Mouse (Mus musculus): ENCODE measurements around the gene Cfap206. TPM values are rescaled to one million over a fixed set of nuclear protein-coding genes. Genes with fewer than 3 reads are reported as not detected.
"Not testable (repeated sequence)": the region's sequence is repeated elsewhere in the genome, so short reads cannot be mapped to it uniquely, and the experiment has no call there.

The Cfap206 gene
- 1.5 and 3.9 TPM in 2 replicates for polyA plus RNA-seq (2016; fragmentation: Nextera tagmentation; extraction: Ambion mirVana)

GRCm38 (mm10) chr4:34729851-34730341 is at the start of gene Cfap206:
Gene Cfap206, minus strand, starts transcription at chr4:34730206.
- H3K27ac ChIP-seq = no peak within 1 kb of the TSS
- H3K9me3 ChIP-seq = no peaks in the 10 kb centered on the region
- peak; percentile 86 for DNase-seq (ENCODE audit: low spot score)
- peaks cover 8% of the 10 kb centered on the region for H3K4me1 ChIP-seq (replicated peaks)
- H3K27me3 ChIP-seq (ENCODE audit: insufficient read depth, poor library complexity, severe bottlenecking) = peaks cover 21% of the 10 kb centered on the region; the same call in 1 of the 2 replicates
- H3K36me3 ChIP-seq = no peaks in the 10 kb centered on the region
- WGBS = under 1% methylated on average over 38 of the region's 38 CpGs
- H3K4me3 ChIP-seq = peak within 1 kb of the TSS; percentile 63

DNA sequence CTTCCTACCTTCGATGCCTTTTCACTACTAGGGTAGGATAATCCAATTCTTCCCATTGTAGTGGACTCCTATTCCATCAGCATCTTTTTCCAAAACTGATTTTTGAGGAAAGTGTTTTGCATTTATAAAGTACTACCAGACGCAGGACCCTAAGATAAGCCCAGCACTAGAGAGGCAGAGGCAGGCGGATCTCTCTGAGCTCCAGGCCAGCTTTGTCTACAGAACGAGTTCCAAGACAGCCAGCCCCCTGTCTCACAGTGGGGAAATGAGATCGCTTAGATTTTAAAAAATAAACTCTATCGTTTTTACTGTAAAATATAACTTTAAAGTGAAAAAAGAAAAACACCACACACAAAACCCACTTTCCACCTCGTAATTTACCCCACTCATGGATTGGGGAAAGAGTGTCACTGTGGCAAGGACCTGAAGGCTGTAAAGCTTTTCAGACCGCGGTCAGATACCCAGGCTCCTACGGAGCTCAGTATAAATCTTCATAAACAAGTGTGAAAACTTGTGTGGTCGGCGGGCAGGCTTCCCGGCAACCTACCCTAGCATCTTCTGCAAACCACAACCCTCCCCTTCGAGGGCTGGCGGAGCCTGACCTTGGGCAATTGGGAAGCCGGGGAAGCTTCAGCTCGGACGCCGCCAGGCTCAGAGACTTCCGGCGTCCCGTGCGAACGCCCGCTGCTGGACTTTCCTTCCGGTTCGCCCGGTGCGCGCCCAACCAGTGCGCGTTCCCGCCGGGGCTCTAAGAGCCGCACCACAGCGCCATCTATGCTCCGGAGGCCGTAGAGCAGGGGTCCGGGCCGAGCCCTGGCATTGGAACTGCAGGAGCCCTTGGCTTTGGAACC is 47.9 kb upstream of the Cfap206 start, which contains the start of gene Smim8:
Gene Smim8 (minus strand): TSS at position 747 of the 851 bp plus-strand sequence.
- Histone ChIP-seq H3K9me3 (no peaks in the 10 kb centered on the region), H3K27ac (peak within 1 kb of the TSS; percentile 90), H3K4me3 (peak within 1 kb of the TSS; percentile 67), H3K27me3 (ENCODE audit: insufficient read depth, poor library complexity, severe bottlenecking) (no peaks in the 10 kb centered on the region), H3K4me1 (replicated peaks) (peaks cover 8% of the 10 kb centered on the region; the same call in 1 of the 2 replicates), H3K36me3 (no peaks in the 10 kb centered on the region)
- WGBS = 6% methylated on average over 40 of the region's 40 CpGs
- peak; percentile 95 for DNase-seq (ENCODE audit: low spot score)

- no peaks in the 10 kb centered on the region for H3K27me3 ChIP-seq (ENCODE audit: insufficient read depth, poor library complexity, severe bottlenecking)
- H3K4me3 ChIP-seq = no peak overlapping the region
- WGBS = 11% methylated on average over 8 of the region's 8 CpGs
- H3K9me3 ChIP-seq = no peaks in the 10 kb centered on the region
- peaks cover 16% of the 10 kb centered on the region; the same call in 1 of the 2 replicates for H3K36me3 ChIP-seq
- no peak for DNase-seq (ENCODE audit: low spot score)
- peaks cover 5% of the 10 kb centered on the region; the same call in 1 of the 2 replicates for H3K4me1 ChIP-seq (replicated peaks)
- no peak overlapping the region; the same call in 1 of the 2 replicates for H3K27ac ChIP-seq
These were observed 41.8 kb upstream of the Cfap206 start for GRCm38 (mm10) chr4:34771652-34772371.

GRCm38 (mm10) chr4:34756163-34756562 is 26.2 kb upstream of the Cfap206 start, which contains the start of gene Gm136:
Gene Gm136, minus strand, starts transcription at chr4:34756263.
- H3K4me3 ChIP-seq = no peak within 1 kb of the TSS
- WGBS = 92% methylated on average over 1 of the region's 1 CpGs
- no peaks in the 10 kb centered on the region for H3K36me3 ChIP-seq
- H3K27ac ChIP-seq = no peak within 1 kb of the TSS
- H3K27me3 ChIP-seq (ENCODE audit: insufficient read depth, poor library complexity, severe bottlenecking) = no peaks in the 10 kb centered on the region
- no peaks in the 10 kb centered on the region for H3K4me1 ChIP-seq (replicated peaks)
- no peak for DNase-seq (ENCODE audit: low spot score)
- no peaks in the 10 kb centered on the region for H3K9me3 ChIP-seq

DNA sequence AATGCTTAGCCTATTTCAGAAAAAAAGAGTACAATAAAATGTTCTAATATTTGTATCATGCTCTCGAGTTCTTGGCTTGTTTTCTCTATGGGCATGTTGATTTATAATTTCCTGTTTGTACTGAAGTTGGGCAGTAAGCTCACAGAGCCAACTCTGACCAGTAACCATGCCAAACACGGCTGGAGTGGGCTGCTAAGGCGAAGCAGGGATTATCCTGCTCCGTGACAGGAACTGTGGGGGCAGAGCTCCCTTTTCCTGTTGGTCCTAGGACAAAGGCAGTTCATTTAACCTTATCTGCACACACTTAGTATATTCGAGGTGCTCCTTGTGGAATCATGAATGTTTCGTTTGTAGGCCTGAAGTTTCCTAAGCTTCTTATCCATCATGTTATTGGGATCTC is 19.2 kb upstream of the Cfap206 start:
- Histone ChIP-seq H3K27me3 (ENCODE audit: insufficient read depth, poor library complexity, severe bottlenecking) (no peaks in the 10 kb centered on the region), H3K4me1 (replicated peaks) (no peaks in the 10 kb centered on the region), H3K9me3 (no peaks in the 10 kb centered on the region), H3K36me3 (no peaks in the 10 kb centered on the region), H3K4me3 (no peak overlapping the region), H3K27ac (no peak overlapping the region)
- 74% methylated on average over 6 of the region's 6 CpGs for WGBS
- no peak for DNase-seq (ENCODE audit: low spot score)

- Histone ChIP-seq H3K4me1 (replicated peaks) (peaks cover 7% of the 10 kb centered on the region), H3K36me3 (no peaks in the 10 kb centered on the region), H3K4me3 (no peak overlapping the region), H3K27ac (no peak overlapping the region), H3K9me3 (no peaks in the 10 kb centered on the region), H3K27me3 (ENCODE audit: insufficient read depth, poor library complexity, severe bottlenecking) (peaks cover 6% of the 10 kb centered on the region; the same call in 1 of the 2 replicates)
- DNase-seq (ENCODE audit: low spot score) = no peak
- 72% methylated on average over 3 of the region's 3 CpGs for WGBS
These were observed 4.5 kb upstream of the Cfap206 start for GRCm38 (mm10) chr4:34734461-34734860.

GRCm38 (mm10) chr4:34733415-34733814 is 3.4 kb upstream of the Cfap206 start:
- not testable (repeated sequence) for H3K9me3 ChIP-seq; H3K4me1 ChIP-seq (replicated peaks); DNase-seq (ENCODE audit: low spot score); H3K36me3 ChIP-seq; H3K27ac ChIP-seq; H3K4me3 ChIP-seq
- 28% methylated on average over 2 of the region's 2 CpGs for WGBS
- peaks cover 16% of the 10 kb centered on the region; the same call in 1 of the 2 replicates for H3K27me3 ChIP-seq (ENCODE audit: insufficient read depth, poor library complexity, severe bottlenecking)

- DNase-seq (ENCODE audit: low spot score); H3K4me3 ChIP-seq; H3K36me3 ChIP-seq; H3K4me1 ChIP-seq (replicated peaks); H3K27ac ChIP-seq; H3K9me3 ChIP-seq: not testable (repeated sequence)
- H3K27me3 ChIP-seq (ENCODE audit: insufficient read depth, poor library complexity, severe bottlenecking) = peaks cover 20% of the 10 kb centered on the region; the same call in 1 of the 2 replicates
- WGBS = 91% methylated on average over 3 of the region's 3 CpGs
These were observed 4.3 kb downstream of the Cfap206 start for GRCm38 (mm10) chr4:34725710-34726109.

GRCm38 (mm10) chr4:34724306-34724705 is 5.7 kb downstream of the Cfap206 start:
- H3K9me3 ChIP-seq = peaks cover 12% of the 10 kb centered on the region
- no peaks in the 10 kb centered on the region for H3K36me3 ChIP-seq
- peaks cover 14% of the 10 kb centered on the region; the same call in 1 of the 2 replicates for H3K27me3 ChIP-seq (ENCODE audit: insufficient read depth, poor library complexity, severe bottlenecking)
- WGBS = 61% methylated on average over 4 of the region's 4 CpGs
- H3K4me3 ChIP-seq = no peak overlapping the region
- H3K27ac ChIP-seq = no peak overlapping the region
- H3K4me1 ChIP-seq (replicated peaks) = no peaks in the 10 kb centered on the region
- no peak for DNase-seq (ENCODE audit: low spot score)

DNA sequence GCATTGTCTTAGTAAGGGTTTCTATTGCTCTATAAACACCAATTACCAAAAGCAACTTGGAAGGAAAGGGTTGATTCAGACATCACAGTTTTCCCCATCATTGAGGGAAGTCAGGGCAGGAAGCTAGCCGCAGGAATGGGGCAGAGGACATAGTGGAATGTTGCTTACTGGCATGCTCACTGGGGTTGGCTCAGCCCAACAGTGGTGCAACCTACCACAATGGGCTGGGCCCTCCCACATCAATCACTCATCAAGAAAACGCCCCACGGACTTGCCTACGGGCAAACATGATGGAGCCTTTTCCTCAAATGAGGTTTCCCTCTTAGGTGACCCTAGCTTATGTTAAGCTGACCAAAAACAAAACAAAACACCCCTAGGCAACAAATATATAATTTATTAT is 6.8 kb downstream of the Cfap206 start:
- DNase-seq (ENCODE audit: low spot score) = no peak
- H3K4me1 ChIP-seq (replicated peaks) = no peaks in the 10 kb centered on the region
- peaks cover 14% of the 10 kb centered on the region for H3K9me3 ChIP-seq
- H3K27me3 ChIP-seq (ENCODE audit: insufficient read depth, poor library complexity, severe bottlenecking) = peaks cover 4% of the 10 kb centered on the region; the same call in 1 of the 2 replicates
- H3K27ac ChIP-seq = no peak overlapping the region
- no peak overlapping the region for H3K4me3 ChIP-seq
- no peaks in the 10 kb centered on the region for H3K36me3 ChIP-seq
- 74% methylated on average over 4 of the region's 4 CpGs for WGBS

GRCm38 (mm10) chr4:34720127-34720895 is 9.7 kb downstream of the Cfap206 start:
- Histone ChIP-seq H3K9me3 (peaks cover 14% of the 10 kb centered on the region), H3K36me3 (no peaks in the 10 kb centered on the region), H3K4me3 (no peak overlapping the region), H3K27me3 (ENCODE audit: insufficient read depth, poor library complexity, severe bottlenecking) (no peaks in the 10 kb centered on the region), H3K4me1 (replicated peaks) (no peaks in the 10 kb centered on the region), H3K27ac (no peak overlapping the region)
- 91% methylated on average over 7 of the region's 7 CpGs for WGBS
- DNase-seq (ENCODE audit: low spot score) = no peak

GRCm38 (mm10) chr4:34719421-34719820 is 10.6 kb downstream of the Cfap206 start:
- DNase-seq (ENCODE audit: low spot score) = no peak
- 97% methylated on average over 12 of the region's 12 CpGs for WGBS
- no peak overlapping the region for H3K4me3 ChIP-seq
- H3K36me3 ChIP-seq = no peaks in the 10 kb centered on the region
- H3K27me3 ChIP-seq (ENCODE audit: insufficient read depth, poor library complexity, severe bottlenecking) = no peaks in the 10 kb centered on the region
- no peak overlapping the region for H3K27ac ChIP-seq
- H3K4me1 ChIP-seq (replicated peaks) = no peaks in the 10 kb centered on the region
- peaks cover 14% of the 10 kb centered on the region for H3K9me3 ChIP-seq
